Mouse (Mus musculus) adrenal gland, postnatal 4 days (tissue): ENCODE measurements around the gene Npas1. TPM values are rescaled to one million over a fixed set of nuclear protein-coding genes. Genes with fewer than 3 reads are reported as not detected.

Experiments used
- DNase-seq, 2 experiments: peaks; one replicate each; pipeline ENCODE4 v3.0.0; 2021 to 2022; ENCODE audit warnings: low spot score in 2 of 2, mixed read lengths in 2 of 2
- total RNA-seq, 2 experiments: library from RNA; stranded (reverse); gene quantifications; 2 replicates each; pipeline ENCODE4 v1.2.3; 2021

Npas1 gene
- total RNA-seq, 2 experiments from 2014 or later, result 0.20 TPM; not detected in 1

GRCm38 (mm10) chr7:16420493-16421118 lies 56.9 kb downstream of the Npas1 start:
- no peak for DNase-seq

- DNase-seq, result no peak
These were observed 58.8 kb downstream of the Npas1 start for GRCm38 (mm10) chr7:16418713-16419112.

- DNase-seq, result no peak
These were observed 60.3 kb downstream of the Npas1 start for GRCm38 (mm10) chr7:16417141-16417771.

GRCm38 (mm10) chr7:16415426-16415825 lies 62.1 kb downstream of the Npas1 start:
- DNase-seq, result no peak

GRCm38 (mm10) chr7:16412930-16413329 lies 64.6 kb downstream of the Npas1 start:
- no peak for DNase-seq

GRCm38 (mm10) chr7:16412220-16412896 lies 65.2 kb downstream of the Npas1 start:
- no peak for DNase-seq

GRCm38 (mm10) chr7:16411100-16411499 lies 66.4 kb downstream of the Npas1 start:
- no peak for DNase-seq

GRCm38 (mm10) chr7:16406978-16407377 lies 70.5 kb downstream of the Npas1 start:
- DNase-seq, result no peak

Other genes with a start within 250 kb of the Npas1 start
- under 1 TPM; 0.45 to 0.48 TPM for gene C5ar2, start 233.6 kb downstream of the Npas1 start, total RNA-seq
- 1 to 10 TPM; 4.8 to 6.2 TPM for gene C5ar1, start 218.2 kb downstream of the Npas1 start, total RNA-seq
- 10 to 100 TPM; 35.6 to 41.5 TPM for gene Inafm1, start 204.1 kb downstream of the Npas1 start, total RNA-seq
- 100 to 1,000 TPM; 103 to 116 TPM for gene Ccdc9, start 190.9 kb downstream of the Npas1 start, total RNA-seq
- 1 to 10 TPM; 9.6 to 9.9 TPM for gene Bbc3, start 169.3 kb downstream of the Npas1 start, total RNA-seq
- gene Sae1, start 89.9 kb downstream of the Npas1 start, total RNA-seq, result 100 to 1,000 TPM; 100 to 101 TPM
- gene Zc3h4, start 76.8 kb downstream of the Npas1 start, total RNA-seq, result 10 to 100 TPM; 60.7 to 62.1 TPM
- 10 to 100 TPM; 39.1 to 39.9 TPM for gene Tmem160, start 24.9 kb downstream of the Npas1 start, total RNA-seq
- gene Arhgap35, start 137.3 kb upstream of the Npas1 start, total RNA-seq, result 10 to 100 TPM; 72.2 to 76.0 TPM
- gene Ceacam15, start 198.0 kb upstream of the Npas1 start, total RNA-seq, result not detected
- not detected for gene Ceacam9, start 244.2 kb upstream of the Npas1 start, total RNA-seq